Mouse (Mus musculus): ENCODE data around the gene Crat. TPM values are rescaled to one million over a fixed set of nuclear protein-coding genes. Genes with fewer than 3 reads are reported as not detected.

The Crat gene
- 80.9 and 111 TPM in 2 replicates for total RNA-seq (2015; ENCODE audit: low replicate concordance)
- total RNA-seq (2017; ENCODE audit: low replicate concordance), result 33.9 and 79.7 TPM in 2 replicates

DNA sequence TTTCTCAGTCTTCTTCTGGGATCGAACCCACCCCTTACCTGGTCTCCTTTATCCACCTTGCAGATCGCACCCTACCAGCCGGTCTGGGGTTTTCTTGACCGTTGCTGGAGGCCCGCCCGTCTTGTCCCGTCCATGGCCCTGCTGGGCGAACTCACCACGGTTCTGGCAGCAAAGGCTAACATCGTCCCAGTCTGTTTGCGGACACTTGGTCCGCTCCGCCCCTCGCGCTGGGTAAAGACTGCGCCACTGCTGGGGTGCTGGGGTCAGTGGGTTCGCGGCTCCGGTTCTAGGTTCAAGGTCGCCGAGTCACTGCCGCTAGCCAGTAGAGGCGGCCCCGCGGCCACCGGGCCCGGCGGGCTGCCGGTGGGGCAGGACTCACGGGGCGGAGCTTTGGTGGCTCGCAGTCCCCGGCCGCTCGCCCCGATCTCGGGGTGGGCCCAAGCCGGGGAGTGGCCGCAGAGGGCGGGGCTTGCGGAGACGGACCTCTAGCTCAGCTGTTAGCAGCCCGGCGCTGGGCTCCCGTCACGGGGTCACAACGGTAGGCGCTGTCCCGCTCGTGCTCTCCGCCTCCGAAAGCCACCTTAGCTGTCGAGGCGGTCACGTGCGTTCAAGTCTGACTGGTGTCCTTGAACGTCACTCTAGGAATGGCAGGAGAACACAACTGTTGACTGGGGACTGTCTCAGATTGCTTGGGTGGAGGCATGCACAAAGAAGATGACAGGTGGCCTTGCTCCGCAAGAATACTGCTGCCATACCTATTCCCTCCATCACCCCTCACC is at the start of gene Crat:
Gene Crat, minus strand, starts transcription at position 657 of the 779 bp plus-strand sequence.
- ATAC-seq (replicated peaks; ENCODE audit: low FRiP score, poor library complexity, severe bottlenecking), result peak; percentile 80

DNA sequence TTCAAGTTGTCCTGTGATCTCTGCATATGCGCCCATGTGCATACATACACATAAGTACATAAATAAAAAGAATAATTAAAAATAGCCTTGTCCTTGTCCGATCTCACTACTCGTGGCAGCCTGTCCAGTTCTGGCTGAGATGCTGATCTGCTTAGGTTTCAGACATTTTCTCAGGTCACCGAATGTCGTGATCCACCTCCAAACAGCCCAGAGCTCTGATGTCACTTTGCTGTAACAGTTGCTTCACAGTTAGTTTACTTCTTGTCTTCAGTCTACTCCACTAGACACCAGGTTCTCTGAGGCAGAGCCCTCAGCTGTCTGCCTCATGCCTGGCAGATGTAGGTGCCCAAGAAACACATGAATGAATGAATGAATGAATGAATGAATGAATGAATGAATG is 48.8 kb upstream of the Crat start:
- no peak for ATAC-seq (replicated peaks; ENCODE audit: low FRiP score, poor library complexity, severe bottlenecking)

DNA sequence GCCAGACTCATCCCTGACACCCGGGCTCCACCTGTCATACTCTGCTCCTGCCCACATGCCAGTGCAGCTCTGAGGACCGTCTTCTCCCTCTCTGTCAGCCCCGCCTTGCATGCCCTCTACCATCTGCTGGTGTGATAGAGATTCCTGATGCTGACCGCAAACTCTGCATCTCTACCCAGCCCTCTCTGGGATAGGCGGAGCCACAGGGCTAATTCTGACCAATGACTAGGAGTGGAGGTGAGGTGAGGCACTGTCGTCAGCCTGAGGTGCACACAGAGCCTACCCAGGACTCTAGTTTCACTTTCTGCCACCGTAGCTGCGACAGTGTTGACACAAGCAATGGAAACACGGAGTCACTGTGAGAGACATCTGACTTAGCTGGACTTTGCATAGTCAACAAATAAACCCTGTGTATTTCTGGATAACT is 48.3 kb upstream of the Crat start:
- ATAC-seq (replicated peaks; ENCODE audit: low FRiP score, poor library complexity, severe bottlenecking), result peak; percentile 94

DNA sequence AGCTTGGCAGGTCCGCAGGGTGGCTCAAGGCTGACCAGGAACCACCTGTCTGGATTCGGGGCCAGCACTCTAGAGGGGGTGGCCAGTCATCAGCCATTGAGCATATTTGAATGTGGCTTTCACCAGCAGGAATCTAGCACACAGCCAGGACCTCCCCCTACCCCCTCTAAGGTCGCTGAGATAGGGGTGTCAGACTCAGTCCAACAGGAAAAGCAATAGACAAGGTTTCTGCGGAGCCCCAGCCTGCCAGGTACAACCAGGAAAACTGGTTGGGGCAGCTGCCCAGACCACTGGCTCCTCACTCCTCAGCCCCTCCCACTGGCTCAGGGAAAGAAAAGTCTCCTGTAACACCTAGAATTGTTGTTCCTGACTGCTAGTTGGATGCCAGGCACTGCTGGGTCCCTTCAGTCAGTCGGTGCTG is 47.7 kb upstream of the Crat start:
- no peak for ATAC-seq (replicated peaks; ENCODE audit: low FRiP score, poor library complexity, severe bottlenecking)

DNA sequence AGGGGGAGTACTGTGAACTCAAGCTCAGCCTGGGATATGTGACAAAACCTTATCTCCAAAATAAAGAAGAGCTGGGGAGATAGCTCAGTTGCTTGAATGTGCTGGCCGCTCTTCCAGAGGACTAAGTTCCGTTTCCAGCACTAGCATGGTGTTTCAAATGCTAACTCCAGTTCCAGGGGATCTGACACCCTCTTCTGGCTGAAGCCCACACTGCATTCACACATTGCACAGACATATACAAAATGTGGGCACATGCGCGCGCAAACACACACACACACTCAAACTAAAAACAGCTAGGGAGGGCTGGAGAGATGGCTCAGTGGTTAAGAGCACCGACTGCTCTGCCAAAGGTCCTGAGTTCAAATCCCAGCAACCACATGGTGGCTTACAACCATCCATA is 43.6 kb upstream of the Crat start:
- ATAC-seq (replicated peaks; ENCODE audit: low FRiP score, poor library complexity, severe bottlenecking), result no peak

DNA sequence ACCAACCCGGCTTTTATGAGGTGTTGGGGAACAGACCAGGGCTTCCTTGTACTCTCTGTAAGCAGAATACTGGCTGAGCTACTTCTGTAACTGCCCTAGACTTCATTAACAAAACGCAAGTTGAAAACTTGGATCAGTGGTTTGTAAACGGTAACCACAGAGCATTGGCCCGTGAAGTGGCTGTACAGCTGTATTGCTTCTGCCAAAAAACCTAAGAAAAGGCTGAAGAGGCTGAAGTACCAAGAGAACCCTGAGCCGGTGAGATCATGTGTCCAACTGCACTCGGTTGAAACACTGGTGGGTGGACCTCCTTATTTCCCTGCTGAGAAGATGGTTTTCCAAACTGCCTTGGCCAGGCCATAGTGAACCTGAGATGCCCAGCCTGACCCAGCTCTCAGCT is 42.7 kb upstream of the Crat start:
- no peak for ATAC-seq (replicated peaks; ENCODE audit: low FRiP score, poor library complexity, severe bottlenecking)

DNA sequence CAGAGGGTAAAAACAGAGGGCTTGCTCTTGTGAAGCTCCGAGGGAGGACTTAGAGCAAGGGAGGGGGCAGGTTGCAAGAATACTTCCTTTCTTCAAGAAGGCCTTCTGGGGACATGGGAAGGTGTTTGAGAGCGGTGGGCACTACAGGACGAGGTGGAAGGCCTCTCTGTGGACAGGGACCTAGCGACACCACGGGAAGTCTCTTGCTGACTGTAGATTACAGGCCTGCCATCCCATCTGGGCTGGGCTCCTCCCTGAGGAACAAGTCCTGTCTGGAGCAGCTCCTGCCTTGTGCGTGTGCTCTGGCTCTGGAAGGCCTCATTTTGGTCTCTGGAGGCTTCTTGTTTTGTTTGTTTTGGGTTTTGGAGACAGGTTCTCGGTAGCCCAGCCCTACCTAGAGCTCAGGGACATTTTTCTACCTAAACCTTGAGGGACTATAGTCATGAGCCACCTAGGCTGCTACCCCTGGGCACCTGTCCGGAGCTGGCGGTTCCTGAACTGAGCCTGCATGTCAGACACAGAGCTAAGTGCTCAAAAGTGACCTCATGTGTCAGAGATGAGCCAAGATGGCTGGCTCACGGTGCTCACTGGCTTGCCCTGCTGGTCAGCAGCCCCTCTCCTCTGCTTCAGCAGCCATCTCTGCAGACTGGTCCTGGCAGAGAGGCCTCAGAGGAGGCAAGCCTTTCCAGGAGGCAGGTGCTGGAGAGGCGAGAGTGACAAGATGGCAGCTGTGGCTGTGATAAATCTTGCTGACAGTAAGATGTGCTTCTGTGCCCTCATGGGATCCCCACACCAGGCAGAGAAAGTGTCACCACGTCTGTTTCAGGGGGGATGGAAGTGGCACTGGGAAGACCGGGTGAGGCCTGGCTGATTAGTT is 40.7 kb upstream of the Crat start:
- no peak for ATAC-seq (replicated peaks; ENCODE audit: low FRiP score, poor library complexity, severe bottlenecking)

DNA sequence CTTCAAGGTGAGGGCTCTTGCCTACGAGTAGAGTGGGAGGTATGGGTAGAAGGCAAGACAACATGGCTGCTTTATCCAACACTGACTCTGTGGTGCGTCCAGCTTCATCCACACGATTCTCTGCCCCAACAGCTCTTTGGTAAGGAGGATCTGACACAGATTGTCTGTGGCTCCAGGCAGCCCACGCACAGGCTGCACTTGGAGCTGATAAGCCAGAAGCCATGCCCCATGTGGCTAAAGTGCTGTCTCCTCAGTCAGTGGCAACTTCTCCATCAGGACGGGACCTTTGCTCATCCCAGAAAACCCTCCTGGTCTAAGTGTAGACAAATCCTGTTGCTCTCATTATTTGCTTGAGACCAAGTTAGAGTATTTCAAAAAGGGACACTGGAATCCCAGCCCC is 39.0 kb upstream of the Crat start:
- ATAC-seq (replicated peaks; ENCODE audit: low FRiP score, poor library complexity, severe bottlenecking), result no peak

DNA sequence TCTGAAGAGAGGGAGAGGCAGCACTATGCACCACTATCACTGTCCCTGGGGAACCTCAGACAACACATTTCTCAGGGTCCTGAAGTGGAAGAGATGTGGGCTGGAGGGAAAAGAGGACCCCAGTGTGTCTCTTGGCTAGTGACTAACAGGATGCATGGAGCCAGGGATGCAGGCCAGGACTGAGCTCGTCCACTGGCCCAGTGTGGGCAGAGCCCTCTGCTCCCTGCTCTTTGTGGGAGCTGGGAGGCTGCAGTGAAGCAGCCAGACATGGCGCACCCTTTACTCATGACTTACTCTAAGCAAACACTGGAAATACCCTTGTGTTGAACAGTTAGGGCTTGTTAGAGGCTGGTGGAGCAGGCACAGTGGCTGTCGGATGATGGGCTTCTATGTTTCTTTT is 38.0 kb upstream of the Crat start:
- ATAC-seq (replicated peaks; ENCODE audit: low FRiP score, poor library complexity, severe bottlenecking), result no peak

DNA sequence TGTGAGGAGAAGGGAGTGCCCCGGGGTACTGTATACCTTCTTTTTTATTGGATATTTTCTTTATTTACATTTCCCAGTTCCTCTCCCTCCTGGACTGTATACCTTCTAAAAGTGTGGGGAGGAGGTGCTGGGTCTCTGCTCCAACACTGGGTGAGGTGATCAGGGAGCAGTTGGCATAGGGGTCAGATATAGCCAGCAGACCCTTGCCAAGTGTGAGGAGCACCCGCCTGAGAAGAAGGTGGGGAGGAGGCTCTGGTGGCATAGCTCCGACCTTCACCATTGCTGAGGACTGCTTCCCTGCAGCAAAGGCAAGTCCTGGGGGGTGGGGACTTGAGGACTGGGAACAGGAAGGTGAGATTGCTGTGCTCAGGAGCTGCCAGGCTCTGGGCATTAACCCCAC is 35.9 kb upstream of the Crat start:
- no peak for ATAC-seq (replicated peaks; ENCODE audit: low FRiP score, poor library complexity, severe bottlenecking)

DNA sequence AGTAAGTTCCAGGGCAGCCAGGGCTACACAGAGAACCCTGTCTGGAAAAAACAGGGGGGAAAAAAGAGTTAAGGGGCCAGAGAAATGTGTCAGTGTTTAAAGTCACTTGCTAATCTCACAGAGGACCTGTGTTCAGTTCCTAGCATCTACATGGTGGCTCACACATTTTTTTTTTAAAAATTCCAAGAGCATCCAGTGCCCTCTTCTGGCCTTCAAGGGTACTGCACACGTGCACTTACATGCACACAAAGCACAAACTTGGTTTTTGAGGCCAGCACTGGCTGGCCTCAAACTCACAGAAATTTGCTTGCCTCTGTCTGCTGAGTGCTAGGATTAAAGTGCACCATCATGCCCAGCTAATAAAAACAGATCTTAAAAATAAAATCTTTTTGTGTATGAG is 34.9 kb upstream of the Crat start:
- ATAC-seq (replicated peaks; ENCODE audit: low FRiP score, poor library complexity, severe bottlenecking), result 0 out of 2 replicates have a peak, but pooled peaks have one; percentile 27

DNA sequence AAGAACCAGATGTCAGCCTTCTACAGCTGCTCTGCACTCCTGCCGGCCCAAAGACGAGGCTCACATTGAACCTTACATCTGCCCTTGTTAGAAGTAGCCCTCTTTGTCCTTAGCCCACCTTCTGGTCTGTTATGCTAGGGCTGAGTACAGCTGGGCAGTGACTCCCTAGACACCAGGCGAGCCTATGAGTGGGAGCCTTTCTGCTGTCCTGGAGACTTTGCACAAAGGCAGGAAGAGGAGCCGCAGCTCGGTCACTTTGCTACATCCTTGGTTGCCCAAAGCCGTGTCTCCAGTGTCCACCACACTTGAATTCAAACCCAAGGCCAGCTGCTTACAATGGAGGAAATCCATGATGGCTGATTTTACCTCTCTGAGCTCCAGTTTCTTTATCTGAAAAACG is 32.8 kb upstream of the Crat start:
- ATAC-seq (replicated peaks; ENCODE audit: low FRiP score, poor library complexity, severe bottlenecking), result no peak

DNA sequence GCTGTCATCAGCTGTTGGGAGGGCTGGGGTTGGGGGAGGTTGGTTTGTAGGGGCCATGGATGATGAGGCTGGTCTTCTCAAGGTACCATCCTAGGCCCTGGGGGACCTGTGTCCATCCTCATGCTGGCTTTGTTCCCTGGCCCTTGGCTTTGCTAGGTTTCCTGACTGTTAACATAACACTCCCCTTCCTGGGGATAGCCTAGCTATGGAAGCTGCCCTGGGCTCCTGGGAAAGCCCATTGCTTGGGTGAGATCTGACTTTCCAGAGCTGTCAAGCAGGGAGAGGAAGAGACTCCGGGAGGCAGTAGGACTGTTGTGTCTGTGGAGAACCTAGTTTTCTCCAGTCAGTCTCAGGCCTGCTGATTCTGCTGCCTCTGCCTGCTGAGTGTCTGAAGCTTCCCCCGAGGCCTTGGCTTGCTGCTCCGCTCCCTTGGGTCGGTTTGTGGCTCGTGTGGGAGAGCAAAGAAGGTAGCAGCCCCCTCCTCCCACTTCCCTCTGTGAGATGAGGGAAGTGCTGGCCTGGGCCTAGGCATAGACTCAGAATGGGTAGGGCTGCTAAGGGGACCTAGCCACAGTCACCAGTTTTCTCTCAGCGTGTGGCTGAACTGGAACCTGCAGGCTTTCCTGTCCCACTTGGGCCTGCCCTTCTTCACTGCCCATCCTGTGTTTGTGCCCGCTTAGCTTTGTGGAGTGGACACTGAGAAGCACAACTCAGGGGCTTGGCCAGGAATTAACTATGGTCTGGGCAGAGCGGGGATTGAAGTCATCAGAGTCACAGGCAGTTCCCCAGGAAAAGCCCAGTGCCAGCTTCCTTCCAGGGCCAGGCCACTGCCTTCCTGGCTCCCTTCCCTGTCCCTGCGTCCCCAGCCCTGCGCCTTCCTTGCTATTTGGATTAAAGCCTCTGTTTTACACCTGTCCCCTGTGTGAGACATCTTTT is 31.5 kb upstream of the Crat start:
- ATAC-seq (replicated peaks; ENCODE audit: low FRiP score, poor library complexity, severe bottlenecking), result no peak

DNA sequence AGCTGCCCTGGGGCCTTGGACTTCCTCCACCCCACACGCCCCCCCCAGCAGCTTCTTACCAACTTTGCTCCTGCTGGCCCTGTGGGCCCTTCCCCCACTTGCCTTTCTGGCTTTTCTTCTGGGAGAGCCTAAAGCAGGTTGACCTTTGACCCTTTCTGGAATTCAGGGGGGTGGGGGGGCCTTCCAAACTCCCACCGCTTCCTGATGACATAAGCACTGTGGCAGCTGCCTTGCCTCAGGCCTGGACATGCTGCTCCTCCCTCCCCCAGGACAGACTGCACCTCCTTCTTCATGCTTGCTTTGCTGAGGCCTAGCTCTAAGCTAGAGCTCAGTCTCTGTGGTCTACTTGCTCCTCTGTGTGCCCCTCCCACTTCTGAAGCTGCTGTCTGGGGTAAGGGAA is 29.7 kb upstream of the Crat start:
- no peak for ATAC-seq (replicated peaks; ENCODE audit: low FRiP score, poor library complexity, severe bottlenecking)

DNA sequence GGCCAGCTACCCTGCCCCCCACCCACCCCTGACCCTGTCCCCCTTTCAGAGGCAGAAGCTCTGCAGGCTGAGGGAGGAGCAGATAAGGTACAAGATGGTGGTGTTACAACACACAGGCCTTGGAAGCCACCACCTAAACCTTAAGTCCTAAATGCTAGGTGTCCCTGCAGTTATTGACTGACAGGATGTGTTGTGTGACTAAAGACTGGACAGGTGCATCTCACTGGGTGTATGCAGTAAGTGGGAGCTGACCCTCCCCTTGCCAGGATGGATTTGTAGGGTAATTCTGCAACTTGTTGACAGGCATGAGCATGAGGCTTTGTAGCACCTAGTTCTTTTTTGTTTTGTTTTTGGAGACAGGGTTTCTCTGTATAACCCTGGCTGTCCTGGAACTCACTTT is 28.8 kb upstream of the Crat start:
- ATAC-seq (replicated peaks; ENCODE audit: low FRiP score, poor library complexity, severe bottlenecking), result no peak

DNA sequence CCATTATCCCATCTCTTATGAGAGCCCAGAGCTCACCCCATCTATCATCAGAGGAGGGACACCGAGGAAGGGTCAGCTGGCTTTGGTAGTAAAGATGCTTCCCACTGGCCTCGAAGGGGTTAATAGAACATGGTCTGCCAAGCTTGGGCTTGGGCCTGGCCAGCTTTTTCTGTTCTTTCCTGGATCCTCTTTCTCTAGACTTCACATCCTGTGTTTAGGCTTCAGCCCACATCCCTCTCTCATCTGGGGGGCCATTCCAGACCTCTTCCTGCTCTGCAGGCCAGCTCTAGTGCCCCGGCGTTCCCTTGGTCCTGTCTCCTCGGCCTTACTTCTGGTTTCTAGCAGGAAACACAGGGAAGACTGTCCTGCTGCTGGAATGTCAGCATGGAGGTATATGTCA is 28.4 kb upstream of the Crat start:
- no peak for ATAC-seq (replicated peaks; ENCODE audit: low FRiP score, poor library complexity, severe bottlenecking)

DNA sequence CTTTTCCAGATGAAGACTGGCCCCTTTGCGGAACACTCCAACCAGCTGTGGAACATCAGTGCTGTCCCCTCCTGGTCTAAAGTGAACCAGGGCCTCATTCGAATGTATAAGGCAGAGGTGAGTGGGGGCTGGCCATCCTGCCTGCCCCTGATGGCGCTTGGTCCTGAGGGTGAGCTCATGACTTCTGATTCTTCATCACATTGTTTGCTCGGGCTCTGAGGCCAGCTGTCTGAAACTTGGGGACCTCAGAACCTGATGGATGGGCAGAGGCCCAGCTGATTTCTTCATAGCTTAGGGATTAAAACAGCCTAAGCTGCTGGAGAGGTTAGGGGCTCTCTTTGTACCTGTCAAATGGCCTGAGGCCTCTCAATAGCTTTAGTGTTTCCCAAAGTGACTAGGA is 27.7 kb upstream of the Crat start:
- no peak for ATAC-seq (replicated peaks; ENCODE audit: low FRiP score, poor library complexity, severe bottlenecking)

DNA sequence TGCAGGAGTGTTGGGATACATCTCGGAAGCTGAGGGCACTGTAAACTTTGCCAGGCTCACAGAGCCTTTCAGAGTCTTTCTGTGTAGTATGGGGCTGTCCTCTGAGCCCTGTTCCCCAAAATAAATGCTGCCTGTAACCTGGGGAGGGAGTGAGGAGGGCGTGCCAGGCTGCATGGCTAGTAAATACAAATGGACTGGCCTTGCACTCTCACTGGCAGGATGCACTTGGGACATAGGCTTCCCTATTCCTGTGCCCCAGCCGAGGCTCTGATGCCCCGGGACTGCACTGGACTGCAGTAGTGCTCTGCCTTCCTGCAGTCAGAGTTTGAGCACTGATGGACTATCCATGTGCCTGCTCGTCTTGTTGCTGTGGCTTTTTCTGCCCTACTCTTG is 26.9 kb upstream of the Crat start:
- ATAC-seq (replicated peaks; ENCODE audit: low FRiP score, poor library complexity, severe bottlenecking), result no peak

DNA sequence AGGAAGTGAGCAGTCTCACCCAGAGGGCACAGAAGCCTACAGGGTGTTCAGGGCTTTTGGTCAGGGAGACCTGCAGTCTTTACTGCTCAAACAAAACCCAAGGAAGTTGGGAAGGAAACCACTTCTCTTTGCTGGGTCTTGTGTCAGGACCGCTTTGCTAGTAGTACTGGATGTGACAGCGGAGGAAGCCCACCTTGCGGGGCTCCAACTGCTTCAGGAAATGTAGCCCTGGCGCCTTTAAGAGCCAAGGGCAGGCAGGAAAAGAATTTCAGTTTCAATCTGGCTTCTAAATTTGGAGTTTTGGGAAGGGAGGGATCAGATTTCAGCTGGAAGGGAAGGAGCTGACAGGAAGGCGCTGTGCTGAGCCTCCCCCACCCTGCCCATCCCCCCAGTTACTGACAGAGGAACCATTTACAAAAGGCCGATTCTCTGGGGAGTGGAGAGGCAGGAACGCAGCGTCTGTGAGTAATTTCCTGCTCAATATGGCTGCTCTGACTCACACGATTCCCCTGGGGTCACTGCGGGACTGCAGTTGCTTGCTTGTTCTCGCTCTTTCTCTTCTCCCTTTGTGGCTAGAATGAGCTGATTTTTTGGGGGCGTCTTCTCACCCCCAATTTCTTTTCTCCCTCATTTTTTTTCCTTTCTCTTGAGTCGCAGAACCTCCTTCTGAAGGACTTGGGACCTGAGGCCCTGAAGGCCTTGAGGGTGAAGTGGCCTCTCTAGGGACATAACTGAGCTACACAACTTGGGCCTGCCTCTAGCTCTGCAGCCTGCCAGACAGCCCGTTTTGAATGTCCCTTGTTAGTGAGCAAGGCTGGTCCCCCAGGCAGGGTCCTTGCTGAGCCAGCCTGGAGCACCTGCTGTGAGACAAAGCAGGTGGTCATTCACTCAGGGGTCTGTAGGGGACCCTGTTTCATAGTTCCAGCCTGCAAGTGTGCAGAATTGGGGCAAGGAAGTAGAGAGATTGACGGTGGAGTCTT is 26.2 kb upstream of the Crat start:
- no peak for ATAC-seq (replicated peaks; ENCODE audit: low FRiP score, poor library complexity, severe bottlenecking)
